Mouse (Mus musculus) activated CD4-positive, CD25-positive, alpha-beta regulatory T cell (primary cell): Measurements from ENCODE around the gene Iars. TPM values are rescaled to one million over a fixed set of nuclear protein-coding genes. Genes with fewer than 3 reads are reported as not detected.

ENCODE experiments used
- polyA plus RNA-seq, 2 experiments: library from polyadenylated mRNA; unstranded; fragments of 100-300 nt; shearing (Covaris generic); gene quantifications; one replicate each; pipeline ENCODE4 v1.2.1; 2017

The Iars gene
- polyA plus RNA-seq, result 10 to 100 TPM; 34.7 to 35.3 TPM

DNA sequence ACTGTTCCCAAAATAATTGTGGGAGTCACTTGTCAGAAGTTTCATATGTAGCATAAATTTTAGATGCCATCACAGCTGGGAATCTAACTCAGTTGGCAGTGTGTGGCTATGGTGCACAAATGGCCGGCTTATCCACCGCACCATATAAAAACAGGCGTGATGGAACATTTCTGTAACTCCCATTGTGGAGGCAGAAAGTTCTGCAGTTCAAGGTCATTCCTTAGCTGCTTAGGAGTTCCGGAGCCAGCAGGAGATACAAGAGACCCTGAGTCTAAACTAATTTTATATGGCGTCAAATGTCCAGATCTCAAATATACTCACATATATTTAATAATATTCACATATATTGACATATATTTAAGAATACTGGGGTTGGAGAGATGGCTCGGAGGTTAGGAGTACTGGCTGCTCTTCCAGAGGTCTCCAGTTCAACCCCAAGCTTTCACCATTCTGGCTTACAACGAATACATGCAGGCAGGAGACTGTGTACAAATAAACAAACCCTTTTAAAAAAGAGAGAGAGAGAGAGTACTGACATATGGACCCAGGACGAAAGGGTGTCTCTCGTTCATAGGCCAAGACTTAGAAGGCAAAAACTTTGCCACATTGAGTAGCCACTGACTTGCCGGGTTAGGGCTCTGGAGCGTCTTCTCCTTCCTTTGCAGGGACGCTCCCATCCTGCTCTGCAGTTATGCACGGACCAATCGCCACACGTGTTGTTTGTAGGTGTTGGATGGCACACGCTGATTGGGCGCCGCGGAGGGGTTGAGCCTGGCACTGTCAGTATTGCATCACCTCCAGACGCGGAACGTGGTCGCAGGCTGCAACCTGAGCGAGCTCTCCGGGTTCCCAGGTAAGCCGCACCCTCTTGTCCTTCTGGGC, at the start of gene Iars:
Gene Iars (plus strand): TSS at position 750 of the 882 bp plus-strand sequence.

GRCm38 (mm10) chr13:49652481-49653179, 29.3 kb upstream of the Iars start, which contains the start of the genes Cenpp and Nol8:
Gene Cenpp, minus strand, starts transcription at chr13:49652785.
Gene Nol8, plus strand, starts transcription at chr13:49653078.

Other genes starting within 250 kb of the Iars start
- 1 to 10 TPM; 3.5 to 5.2 TPM for gene Tes3-ps, start 188.8 kb upstream of the Iars start, polyA plus RNA-seq
- gene Ecm2, start 177.3 kb upstream of the Iars start, polyA plus RNA-seq, result under 1 TPM; 0.07 to 0.27 TPM
- under 1 TPM; 0.07 to 0.12 TPM for gene Aspn, start 137.7 kb upstream of the Iars start, polyA plus RNA-seq
- under 1 TPM; 0.36 TPM for gene Omd, start 99.6 kb upstream of the Iars start, polyA plus RNA-seq
- gene Ogn, start 74.1 kb upstream of the Iars start, polyA plus RNA-seq, result under 1 TPM in 1 of 2 experiments, not detected in 1; 0.17 TPM
- 1 to 10 TPM; 2.6 to 3.7 TPM for gene Cenpp, start 29.3 kb upstream of the Iars start, polyA plus RNA-seq
- gene Nol8, start 29.0 kb upstream of the Iars start, polyA plus RNA-seq, result 10 to 100 TPM; 29.4 to 37.2 TPM
- gene Gm30302, start 116.9 kb downstream of the Iars start, polyA plus RNA-seq, result not detected